Mouse (Mus musculus) adrenal gland, adult (tissue): Measurements from ENCODE around the gene Gm38392.

Source experiments
- DNase-seq, 2 experiments: peaks; one replicate each; pipeline ENCODE4 v3.0.0; 2022 to 2023; ENCODE audit warnings: low spot score in 1 of 2; ENCODE audit not compliant: inconsistent age in 2 of 2

Gm38392 gene

GRCm38 (mm10) chr3:88200972-88201330 is 86.1 kb downstream of the Gm38392 start:
- no peak for DNase-seq

GRCm38 (mm10) chr3:88200161-88200971 is 86.6 kb downstream of the Gm38392 start:
- peak in 1 of 2 experiments; percentile 65 for DNase-seq

- no peak for DNase-seq
Measured at GRCm38 (mm10) chr3:88199541-88200110, 87.4 kb downstream of the Gm38392 start.

GRCm38 (mm10) chr3:88198505-88199020 is 88.4 kb downstream of the Gm38392 start:
- no peak for DNase-seq

DNA sequence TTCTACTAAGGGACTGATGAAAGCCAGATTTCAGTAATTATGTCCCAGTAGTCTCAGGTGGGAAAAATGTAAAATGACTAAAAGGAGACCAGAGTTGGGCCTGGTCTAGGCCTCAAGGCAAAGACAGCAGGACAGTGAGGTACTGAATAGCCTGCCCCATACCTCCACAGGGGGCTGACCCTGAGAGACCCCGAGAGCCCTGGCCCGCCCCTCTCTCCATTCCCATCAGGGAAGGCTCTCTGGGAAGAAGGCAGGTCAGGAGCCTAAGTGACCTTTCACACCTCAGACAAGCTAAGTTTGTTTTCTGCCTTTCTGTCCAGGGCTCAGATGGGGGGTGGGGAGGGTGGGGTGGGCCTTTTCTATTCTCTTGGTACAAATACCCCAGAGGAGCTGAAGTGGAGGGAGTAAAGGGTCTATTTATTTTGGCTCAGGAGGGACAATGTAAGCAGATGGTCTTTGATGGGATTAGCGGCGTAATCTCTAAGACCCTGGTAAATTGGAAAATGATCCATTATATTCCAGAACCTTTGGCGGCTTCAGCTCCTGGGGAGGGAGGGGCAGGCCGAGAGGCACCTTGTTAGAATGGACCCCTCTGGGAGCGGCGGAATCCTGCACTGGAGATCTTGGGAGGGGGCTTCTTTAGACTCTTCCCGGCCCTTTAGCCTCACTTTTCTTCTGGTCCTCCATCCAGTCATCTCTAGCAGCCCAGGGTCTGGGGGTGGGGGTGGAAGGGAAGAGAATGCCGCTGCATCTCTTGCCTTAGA is 89.1 kb downstream of the Gm38392 start:
- DNase-seq = no peak
